Mouse (Mus musculus) megakaryocyte, embryonic 14.5 days (primary cell): Measurements from ENCODE around the gene G6pc3. TPM values are rescaled to one million over a fixed set of nuclear protein-coding genes. Genes with fewer than 3 reads are reported as not detected.

Experiments
- H3K27me3 ChIP-seq: replicated peaks from 2 replicates; pipeline ENCODE3; 2012; ENCODE audit warnings: inconsistent platforms
- H3K36me3 ChIP-seq: replicated peaks from 2 replicates; pipeline ENCODE3; 2012; ENCODE audit warnings: low read length, inconsistent platforms, mixed read lengths
- H3K4me1 ChIP-seq: 2 replicates; pipeline ENCODE4 v1.6.1; 2012; ENCODE audit warnings: inconsistent platforms
- H3K4me3 ChIP-seq: replicated peaks from 2 replicates; pipeline ENCODE3; 2012; ENCODE audit warnings: moderate library complexity, mild to moderate bottlenecking, inconsistent platforms
- H3K9me3 ChIP-seq: 2 replicates; pipeline ENCODE4 v1.6.1; 2012; ENCODE audit warnings: inconsistent platforms
- FLI1 ChIP-seq: IDR thresholded peaks from 2 replicates; pipeline ENCODE4 v1.6.1; 2012; ENCODE audit warnings: low read length, inconsistent platforms, mixed read lengths
- GATA1 ChIP-seq: IDR thresholded peaks from 3 replicates; pipeline ENCODE4 v1.6.1; 2012; ENCODE audit warnings: mixed read lengths, low read length, inconsistent platforms, borderline replicate concordance
- polyA plus RNA-seq: library from polyadenylated mRNA; stranded (reverse); fragments of >175 nt; gene quantifications from 2 replicates; pipeline ENCODE4 v1.2.3, GENCODE M21; 2012; ENCODE audit warnings: low replicate concordance; ENCODE audit not compliant: insufficient read depth

Gene G6pc3
- polyA plus RNA-seq, 1 experiment = 73.3 TPM

GRCm38 (mm10) chr11:102184646-102185495, 4.5 kb upstream of the G6pc3 start, which contains the start of gene Lsm12:
TSS of gene Lsm12 (minus strand) at chr11:102185296.
- Histone ChIP-seq H3K9me3 (no peaks in the 10 kb centered on the region), H3K36me3 (peaks cover 35% of the 10 kb centered on the region), H3K4me1 (peaks cover 65% of the 10 kb centered on the region), H3K4me3 (peak within 1 kb of the TSS; percentile 97), H3K27me3 (no peaks in the 10 kb centered on the region)
- TF ChIP-seq GATA1 = no peak

DNA sequence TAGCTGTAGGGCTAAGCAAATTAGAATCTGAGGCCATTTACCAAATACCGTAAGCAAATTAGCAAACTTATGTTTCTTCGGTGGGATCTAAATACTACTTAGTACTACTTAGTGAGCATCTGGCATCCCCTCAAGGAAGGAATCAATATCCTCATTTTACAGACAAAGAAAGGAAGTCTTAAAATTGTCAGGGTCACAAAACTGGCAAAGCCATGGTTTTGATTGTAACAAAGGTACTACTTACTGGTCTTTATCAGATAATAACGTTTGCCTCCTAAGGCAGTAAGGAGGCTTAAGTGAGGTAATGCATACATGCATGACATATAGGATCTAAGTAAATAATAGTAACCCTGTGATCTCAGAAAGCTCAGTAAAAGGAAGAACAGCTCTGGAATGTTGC, 3.7 kb upstream of the G6pc3 start:
- H3K9me3 ChIP-seq = no peaks in the 10 kb centered on the region
- H3K4me3 ChIP-seq = peak overlapping the region; percentile 97
- H3K36me3 ChIP-seq = peaks cover 27% of the 10 kb centered on the region
- H3K27me3 ChIP-seq = no peaks in the 10 kb centered on the region
- TF ChIP-seq FLI1 (no peak), GATA1 (no peak)
- peaks cover 62% of the 10 kb centered on the region for H3K4me1 ChIP-seq

DNA sequence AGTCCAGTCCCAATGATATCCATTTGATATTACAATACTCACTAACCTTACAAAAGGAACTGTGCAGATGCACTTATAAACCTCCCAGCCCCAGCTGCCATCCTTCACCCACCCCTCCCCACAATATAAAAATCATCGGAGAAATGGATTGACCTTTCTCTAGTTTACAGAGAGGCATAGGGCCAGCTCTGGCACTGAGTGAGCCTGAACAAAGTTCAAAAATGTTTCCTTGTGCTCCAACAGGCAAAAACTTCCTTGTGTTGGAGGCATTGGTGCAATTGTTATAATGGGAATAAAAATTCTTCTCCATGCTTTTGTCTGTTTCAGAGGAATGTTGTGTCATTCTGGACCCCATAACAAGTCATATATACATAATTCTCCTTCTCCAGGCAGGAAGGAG, 3.2 kb upstream of the G6pc3 start:
- Histone ChIP-seq H3K27me3 (no peaks in the 10 kb centered on the region), H3K9me3 (no peaks in the 10 kb centered on the region), H3K4me1 (peaks cover 62% of the 10 kb centered on the region), H3K36me3 (peaks cover 21% of the 10 kb centered on the region), H3K4me3 (no peak overlapping the region)
- TF ChIP-seq FLI1 (no peak), GATA1 (no peak)

GRCm38 (mm10) chr11:102188980-102189379, 440 bp upstream of the G6pc3 start:
- Histone ChIP-seq H3K9me3 (no peaks in the 10 kb centered on the region), H3K4me1 (peaks cover 64% of the 10 kb centered on the region), H3K4me3 (peak overlapping the region; percentile 95), H3K27me3 (no peaks in the 10 kb centered on the region), H3K36me3 (peaks cover 23% of the 10 kb centered on the region)
- TF ChIP-seq GATA1 = no peak
- TF ChIP-seq FLI1 = no peak

DNA sequence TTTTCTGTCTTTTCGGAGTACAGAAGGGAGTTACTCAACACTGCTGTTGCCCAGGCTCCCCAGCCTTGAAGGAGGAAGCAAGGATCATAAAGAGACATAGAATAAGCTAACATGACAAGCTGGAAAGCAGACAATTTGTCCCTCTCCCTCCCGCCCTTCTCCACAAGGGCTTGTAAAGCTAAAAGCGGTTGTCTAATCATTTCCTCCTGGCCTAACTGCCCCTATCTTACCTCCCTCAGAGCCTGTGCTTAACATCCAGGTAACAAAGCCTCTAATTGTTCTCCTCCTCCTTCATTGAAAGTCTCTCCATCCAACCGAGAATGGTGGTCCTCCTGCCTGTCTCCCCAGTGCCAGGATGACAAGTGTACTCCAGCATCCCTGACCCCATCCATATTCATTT, 1.4 kb downstream of the G6pc3 start:
- H3K27me3 ChIP-seq = no peaks in the 10 kb centered on the region
- peaks cover 41% of the 10 kb centered on the region for H3K36me3 ChIP-seq
- no peaks in the 10 kb centered on the region for H3K9me3 ChIP-seq
- TF ChIP-seq GATA1 (no peak), FLI1 (no peak)
- peaks cover 74% of the 10 kb centered on the region for H3K4me1 ChIP-seq
- H3K4me3 ChIP-seq = peak overlapping the region; percentile 95

- Histone ChIP-seq H3K27me3 (no peaks in the 10 kb centered on the region), H3K4me3 (no peak overlapping the region), H3K9me3 (no peaks in the 10 kb centered on the region), H3K36me3 (peaks cover 71% of the 10 kb centered on the region), H3K4me1 (peaks cover 92% of the 10 kb centered on the region)
- no peak for TF ChIP-seq FLI1
- TF ChIP-seq GATA1 = no peak
Observed at GRCm38 (mm10) chr11:102193657-102194440, 4.4 kb downstream of the G6pc3 start.

DNA sequence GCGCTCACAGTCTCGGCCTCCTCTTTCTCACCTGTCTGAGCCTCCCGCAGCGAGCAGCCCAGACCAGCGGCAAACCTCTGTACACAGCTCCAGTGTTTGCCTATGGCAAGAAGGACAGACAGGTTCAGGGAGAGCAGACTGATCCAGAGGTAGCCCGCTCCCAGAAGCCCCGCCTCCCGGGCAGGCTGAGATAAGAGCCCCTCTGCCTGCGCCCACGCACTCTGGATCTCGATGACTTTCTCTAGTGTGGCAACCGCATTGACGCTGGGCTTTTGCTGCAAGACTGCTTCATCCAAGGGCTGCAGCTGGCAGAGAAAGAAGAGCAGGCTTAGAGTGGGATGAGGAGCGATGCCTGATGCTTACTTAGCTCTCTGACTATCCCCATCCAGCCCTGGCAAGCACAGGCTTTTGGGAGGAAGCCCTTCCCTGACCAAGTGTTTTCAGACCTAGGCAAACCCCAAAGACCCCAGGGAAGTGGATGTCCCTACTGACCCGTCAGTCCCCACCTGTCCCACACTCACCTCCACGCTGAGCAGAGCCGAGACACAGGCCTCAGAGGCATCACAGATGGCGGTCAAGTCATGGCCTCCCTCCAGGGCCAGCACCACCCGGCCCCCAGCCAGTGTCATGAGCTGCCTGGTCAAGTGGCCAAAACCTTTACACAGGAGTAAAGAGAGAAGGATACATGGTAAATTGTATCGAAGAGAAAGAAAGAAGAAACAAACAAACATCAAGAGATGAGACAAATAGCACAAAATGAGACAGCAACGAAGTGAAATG, 6.8 kb downstream of the G6pc3 start:
- TF ChIP-seq GATA1 = no peak
- TF ChIP-seq FLI1 = no peak
- no peak overlapping the region for H3K4me3 ChIP-seq
- peaks cover 99% of the 10 kb centered on the region for H3K4me1 ChIP-seq
- H3K27me3 ChIP-seq = no peaks in the 10 kb centered on the region
- H3K36me3 ChIP-seq = peaks cover 95% of the 10 kb centered on the region
- H3K9me3 ChIP-seq = no peaks in the 10 kb centered on the region

DNA sequence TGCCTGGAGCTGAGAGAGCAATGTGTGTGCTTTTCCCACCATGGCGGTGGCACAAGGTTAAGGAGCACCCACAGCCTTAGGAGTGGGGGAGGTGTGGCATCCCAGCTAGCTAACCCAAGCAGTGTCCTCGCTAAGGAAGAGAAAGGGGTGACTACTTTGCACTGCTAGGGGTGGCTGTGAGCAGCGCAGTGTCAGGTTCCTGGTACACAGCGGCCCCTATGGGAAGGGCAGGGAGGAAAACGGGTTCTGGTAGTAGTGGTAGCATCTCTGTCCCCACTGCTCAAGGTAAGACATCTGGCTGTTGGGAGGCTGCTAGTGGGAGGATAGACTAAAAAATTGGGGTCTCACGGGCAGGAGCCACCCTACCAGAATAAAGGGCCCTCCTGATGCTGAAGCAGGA, 8.8 kb downstream of the G6pc3 start:
- Histone ChIP-seq H3K27me3 (no peaks in the 10 kb centered on the region), H3K9me3 (no peaks in the 10 kb centered on the region), H3K36me3 (peaks cover 100% of the 10 kb centered on the region), H3K4me3 (no peak overlapping the region), H3K4me1 (peaks cover 96% of the 10 kb centered on the region)
- TF ChIP-seq FLI1 (no peak), GATA1 (no peak)

DNA sequence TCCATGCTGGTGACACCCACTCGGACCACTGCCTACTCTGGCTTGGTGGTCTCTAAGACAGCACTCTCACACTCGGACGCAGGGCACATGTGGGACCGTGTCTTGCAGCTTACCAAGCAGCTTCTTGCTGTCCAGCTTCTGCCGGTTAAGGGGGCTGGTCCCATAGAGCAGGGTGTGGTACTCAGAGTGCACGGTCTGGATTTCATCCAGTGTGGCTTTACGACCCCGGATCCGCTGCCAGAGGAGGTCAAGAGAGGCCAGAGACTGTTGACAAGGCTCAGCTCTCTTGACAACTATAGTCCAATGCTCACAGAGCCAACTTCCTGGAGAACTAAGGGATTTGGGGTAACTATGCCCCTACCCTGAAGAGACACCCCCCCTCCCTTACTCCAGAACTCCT, 10.4 kb downstream of the G6pc3 start:
- Histone ChIP-seq H3K27me3 (no peaks in the 10 kb centered on the region), H3K36me3 (peaks cover 100% of the 10 kb centered on the region), H3K9me3 (no peaks in the 10 kb centered on the region), H3K4me1 (peaks cover 88% of the 10 kb centered on the region), H3K4me3 (no peak overlapping the region)
- TF ChIP-seq GATA1 (no peak), FLI1 (no peak)

GRCm38 (mm10) chr11:102201408-102201821, 12.0 kb downstream of the G6pc3 start:
- peaks cover 88% of the 10 kb centered on the region for H3K4me1 ChIP-seq
- H3K9me3 ChIP-seq = no peaks in the 10 kb centered on the region
- H3K36me3 ChIP-seq = peaks cover 100% of the 10 kb centered on the region
- peak overlapping the region; percentile 34 for H3K4me3 ChIP-seq
- no peaks in the 10 kb centered on the region for H3K27me3 ChIP-seq
- TF ChIP-seq FLI1 (no peak), GATA1 (no peak)
